Mouse (Mus musculus) adipose tissue, adult 10 weeks (tissue): ENCODE measurements around the gene Cbs. TPM values are rescaled to one million over a fixed set of nuclear protein-coding genes. Genes with fewer than 3 reads are reported as not detected.

Experiments used
- polyA plus RNA-seq: library from polyadenylated mRNA; stranded (reverse); fragments of 350-450 nt; fragmentation: Illumina TruSeq; extraction: RNeasy Lipid Tissue Mini Kit (QIAGEN cat#74804); gene quantifications from one replicate; pipeline ENCODE4 v1.2.3, GENCODE M21; 2014; ENCODE audit warnings: low read depth, low replicate concordance

Cbs gene
- polyA plus RNA-seq: 33.2 TPM

GRCm38 (mm10) chr17:31636942-31637811 is at the start of gene Cbs:
Gene Cbs, minus strand, starts transcription at chr17:31637238.

GRCm38 (mm10) chr17:31677507-31677906 is 40.5 kb upstream of the Cbs start, which contains the start of gene Cryaa:
Gene Cryaa, plus strand, starts transcription at chr17:31677807.

GRCm38 (mm10) chr17:31658468-31659185 is 21.6 kb upstream of the Cbs start, which contains the start of gene U2af1:
Gene U2af1, minus strand, starts transcription at chr17:31658892.

GRCm38 (mm10) chr17:31564015-31564857 is 72.8 kb downstream of the Cbs start, which contains the start of gene Pknox1:
Gene Pknox1, plus strand, starts transcription at chr17:31564734.

Other genes with a start within 250 kb of the Cbs start
- gene Wdr4, start 117.3 kb downstream of the Cbs start, polyA plus RNA-seq: 22.1 TPM
- gene Ndufv3, start 117.1 kb downstream of the Cbs start, polyA plus RNA-seq: 290 TPM
- gene Pknox1, start 72.5 kb downstream of the Cbs start, polyA plus RNA-seq: 23.7 TPM
- 90.9 TPM for gene U2af1, start 21.7 kb upstream of the Cbs start, polyA plus RNA-seq
- not detected for gene Cryaa, start 40.6 kb upstream of the Cbs start, polyA plus RNA-seq
- gene Sik1, start 218.6 kb upstream of the Cbs start, polyA plus RNA-seq: 15.0 TPM